Mouse (Mus musculus) C2C12 (cell line): ENCODE data around the gene Glb1l. TPM values are rescaled to one million over a fixed set of nuclear protein-coding genes. Genes with fewer than 3 reads are reported as not detected.
A peak's percentile ranks its signal among the peaks of the same experiment; 100 is the strongest.

Source experiments
- H3K27me3 ChIP-seq: one replicate; pipeline ENCODE4 v1.6.1; 2011; ENCODE audit not compliant: control insufficient read depth, insufficient read depth, insufficient read length
- H3K36me3 ChIP-seq: one replicate; pipeline ENCODE4 v1.6.1; 2011; ENCODE audit not compliant: control insufficient read depth, insufficient read depth
- H3K4me3 ChIP-seq: one replicate; pipeline ENCODE4 v1.5.1; 2011; ENCODE audit warnings: mild to moderate bottlenecking, control low read depth; ENCODE audit not compliant: poor library complexity, insufficient read depth, severe bottlenecking
- H3K79me2 ChIP-seq: one replicate; pipeline ENCODE4 v1.6.1; 2011; ENCODE audit not compliant: control insufficient read depth, insufficient read depth
- H3K79me3 ChIP-seq: one replicate; pipeline ENCODE4 v1.6.1; 2011; ENCODE audit warnings: low read depth, control low read depth
- H3ac ChIP-seq: one replicate; pipeline ENCODE3; 2011; ENCODE audit warnings: low read depth; ENCODE audit not compliant: control insufficient read depth, insufficient read length
- CEBPB ChIP-seq: IDR thresholded peaks from one replicate; pipeline ENCODE4 v1.6.1; 2011; ENCODE audit warnings: low read depth, mild to moderate bottlenecking, control low read depth, moderate library complexity
- CTCF ChIP-seq: IDR thresholded peaks from one replicate; pipeline ENCODE4 v1.5.1; 2011; ENCODE audit not compliant: control insufficient read depth, insufficient read depth, insufficient read length
- FOSL1 ChIP-seq: IDR thresholded peaks from one replicate; pipeline ENCODE4 v1.8.0; 2011; ENCODE audit warnings: mild to moderate bottlenecking, low read length; ENCODE audit not compliant: poor library complexity, insufficient read depth, severe bottlenecking
- MAX ChIP-seq: IDR thresholded peaks from one replicate; pipeline ENCODE4 v1.6.1; 2011; ENCODE audit warnings: mild to moderate bottlenecking, control low read depth
- MYOD1 ChIP-seq: IDR thresholded peaks from one replicate; pipeline ENCODE4 v1.6.1; 2011; ENCODE audit warnings: low read depth; ENCODE audit not compliant: control insufficient read depth, insufficient read length
- MYOG ChIP-seq: IDR thresholded peaks from one replicate; pipeline ENCODE4 v1.6.1; 2011; ENCODE audit not compliant: control insufficient read depth, insufficient read length; ENCODE audit errors: extremely low read depth
- USF1 ChIP-seq: IDR thresholded peaks from one replicate; pipeline ENCODE4 v1.6.1; 2011; ENCODE audit warnings: low read depth, mild to moderate bottlenecking, control low read depth, moderate library complexity
- polyA plus RNA-seq: library from polyadenylated mRNA; unstranded; fragments of >200 nt; fragmentation: generic; extraction: Trizol; gene quantifications from one replicate; pipeline ENCODE4 v1.2.1, GENCODE M21; 2012; ENCODE audit warnings: missing spikeins

The Glb1l gene
- polyA plus RNA-seq, 1 experiment, result 1.3 TPM

GRCm38 (mm10) chr1:75213096-75213495 is 2.5 kb upstream of the Glb1l start:
- Histone ChIP-seq H3K4me3 (no peak overlapping the region), H3K79me2 (peaks cover 75% of the 10 kb centered on the region), H3K79me3 (peaks cover 46% of the 10 kb centered on the region), H3K27me3 (no peaks in the 10 kb centered on the region), H3ac (no peak overlapping the region), H3K36me3 (peaks cover 56% of the 10 kb centered on the region)
- TF ChIP-seq USF1, result no peak
- no peak for TF ChIP-seq CTCF
- no peak for TF ChIP-seq CEBPB
- no peak for TF ChIP-seq MAX
- TF ChIP-seq FOSL1, result no peak
- no peak for TF ChIP-seq MYOD1
- TF ChIP-seq MYOG, result no peak

GRCm38 (mm10) chr1:75212542-75212941 is 1.9 kb upstream of the Glb1l start:
- Histone ChIP-seq H3K79me2 (peaks cover 70% of the 10 kb centered on the region), H3ac (no peak overlapping the region), H3K79me3 (peaks cover 40% of the 10 kb centered on the region), H3K4me3 (no peak overlapping the region), H3K36me3 (peaks cover 56% of the 10 kb centered on the region), H3K27me3 (no peaks in the 10 kb centered on the region)
- TF ChIP-seq CTCF (no peak), CEBPB (no peak), MYOG (no peak), MYOD1 (no peak), USF1 (no peak), FOSL1 (no peak), MAX (no peak)

- H3K27me3 ChIP-seq, result no peaks in the 10 kb centered on the region
- TF ChIP-seq CEBPB, result no peak
- TF ChIP-seq FOSL1, result no peak
- TF ChIP-seq USF1, result no peak
- no peak for TF ChIP-seq MYOD1
- no peak for TF ChIP-seq CTCF
- peak overlapping the region; percentile 93 for H3K4me3 ChIP-seq
- H3K79me3 ChIP-seq, result peaks cover 33% of the 10 kb centered on the region
- peaks cover 56% of the 10 kb centered on the region for H3K79me2 ChIP-seq
- H3K36me3 ChIP-seq, result peaks cover 43% of the 10 kb centered on the region
- peak overlapping the region; percentile 98 for H3ac ChIP-seq
Observed at GRCm38 (mm10) chr1:75211141-75211708, 612 bp upstream of the Glb1l start.

- no peaks in the 10 kb centered on the region for H3K27me3 ChIP-seq
- H3K4me3 ChIP-seq, result no peak overlapping the region
- H3ac ChIP-seq, result no peak overlapping the region
- peaks cover 25% of the 10 kb centered on the region for H3K36me3 ChIP-seq
- no peak for TF ChIP-seq MYOG
- no peak for TF ChIP-seq MYOD1
- no peak for TF ChIP-seq MAX
- no peak for TF ChIP-seq FOSL1
- no peak for TF ChIP-seq CTCF
- no peak for TF ChIP-seq CEBPB
- no peak for TF ChIP-seq USF1
- peaks cover 26% of the 10 kb centered on the region for H3K79me3 ChIP-seq
- peaks cover 35% of the 10 kb centered on the region for H3K79me2 ChIP-seq
Observed at GRCm38 (mm10) chr1:75208967-75209678, 1.5 kb downstream of the Glb1l start.

GRCm38 (mm10) chr1:75201236-75201635 is 9.4 kb downstream of the Glb1l start:
- H3K27me3 ChIP-seq, result no peaks in the 10 kb centered on the region
- H3K4me3 ChIP-seq, result no peak overlapping the region
- no peak overlapping the region for H3ac ChIP-seq
- H3K79me2 ChIP-seq, result no peaks in the 10 kb centered on the region
- H3K79me3 ChIP-seq, result no peaks in the 10 kb centered on the region
- no peak for TF ChIP-seq CTCF
- TF ChIP-seq MYOD1, result no peak
- peaks cover 4% of the 10 kb centered on the region for H3K36me3 ChIP-seq

GRCm38 (mm10) chr1:75192452-75192851 is 18.2 kb downstream of the Glb1l start:
- peak overlapping the region; percentile 75 for H3K4me3 ChIP-seq
- peaks cover 3% of the 10 kb centered on the region for H3K79me3 ChIP-seq
- H3K79me2 ChIP-seq, result peaks cover 8% of the 10 kb centered on the region
- H3K27me3 ChIP-seq, result no peaks in the 10 kb centered on the region
- peaks cover under 1% of the 10 kb centered on the region for H3K36me3 ChIP-seq
- TF ChIP-seq FOSL1 (no peak), MYOD1 (no peak), MAX (no peak), CEBPB (no peak), MYOG (no peak), CTCF (no peak), USF1 (no peak)
- H3ac ChIP-seq, result peak overlapping the region; percentile 57
